Mouse (Mus musculus): Measurements from ENCODE around the gene Ttc4.

Ttc4 gene

DNA sequence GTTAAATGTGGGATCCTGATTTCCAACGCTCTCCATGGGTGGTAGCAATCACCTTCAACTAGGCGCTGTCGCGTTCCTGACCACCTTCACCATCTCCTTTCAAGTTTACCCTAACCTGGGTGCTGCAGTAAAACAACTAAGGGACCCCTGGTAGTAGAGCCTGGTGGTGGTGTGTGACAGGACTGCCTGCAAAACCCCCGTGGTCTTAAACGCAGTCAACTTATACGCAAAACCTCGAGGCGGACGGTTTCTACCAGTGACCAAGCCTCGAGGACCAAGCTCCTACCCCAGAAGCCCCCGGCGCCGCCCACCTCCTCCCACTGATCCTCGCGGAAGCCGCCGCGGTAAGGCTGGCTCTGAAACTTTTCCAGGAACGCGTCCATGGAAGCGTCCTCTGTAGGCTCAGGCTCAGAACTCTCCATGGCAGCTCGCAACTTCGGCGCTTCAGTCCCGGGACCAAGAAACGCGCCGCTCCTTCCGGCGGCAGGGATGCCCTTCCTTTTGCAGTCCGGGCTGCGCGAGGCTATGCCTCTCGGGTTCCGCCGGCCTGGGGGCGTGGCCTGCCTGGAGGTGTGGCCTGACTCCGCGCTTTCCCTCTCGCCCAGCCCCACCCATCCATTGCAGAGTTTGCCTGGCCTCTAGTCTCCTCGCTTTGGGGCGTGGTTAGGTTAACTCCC is at the start of gene Ttc4:
Gene Ttc4 (minus strand): TSS at position 503 of the 677 bp plus-strand sequence.
- peak; percentile 96 for DNase-seq (ENCODE audit: extremely low spot score, low spot score)

DNA sequence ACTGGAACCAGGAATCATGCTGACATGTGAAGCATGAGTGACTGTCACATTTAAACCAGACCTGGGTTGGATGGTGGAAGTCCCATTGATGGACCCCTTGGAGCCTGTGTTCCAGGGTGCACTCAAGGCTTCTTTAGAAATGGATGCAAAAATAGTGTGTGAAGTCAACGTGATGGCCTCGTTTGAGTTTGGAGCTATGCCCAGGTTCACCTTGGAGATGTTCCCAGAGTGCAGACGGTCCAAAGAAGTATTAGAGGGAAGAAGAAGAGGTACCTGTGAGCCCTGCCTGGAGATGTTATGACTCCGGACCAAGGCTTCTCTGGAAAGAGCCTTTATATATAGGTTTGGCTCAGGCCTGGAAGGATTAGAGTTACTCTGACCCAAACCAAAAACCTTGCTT is 41.9 kb upstream of the Ttc4 start:
- DNase-seq (ENCODE audit: extremely low spot score, low spot score): no peak

DNA sequence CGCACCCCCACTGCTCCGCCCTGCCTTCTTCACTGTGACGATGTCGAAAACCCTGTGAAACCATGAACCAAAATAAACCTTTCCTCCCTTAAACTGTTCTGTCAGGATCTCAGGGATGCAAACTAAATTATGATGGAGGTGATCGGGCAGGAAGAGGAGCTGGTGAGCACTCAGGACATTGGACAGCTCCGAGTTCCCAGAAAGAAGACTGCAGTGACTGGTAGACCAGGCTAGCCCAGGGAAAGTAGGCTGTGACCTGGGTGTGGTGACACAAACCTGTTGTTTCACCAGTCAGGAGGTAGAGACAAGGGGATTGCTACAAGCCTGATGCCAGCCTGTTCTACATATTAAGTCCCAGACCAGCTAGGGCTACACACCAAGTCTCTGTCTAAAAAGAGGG is 34.9 kb upstream of the Ttc4 start:
- DNase-seq (ENCODE audit: extremely low spot score, low spot score): no peak

- peak; percentile 86 for DNase-seq (ENCODE audit: extremely low spot score, low spot score)
Measured at GRCm38 (mm10) chr4:106708408-106708807, 29.7 kb upstream of the Ttc4 start.

- DNase-seq (ENCODE audit: extremely low spot score, low spot score): no peak
Measured at GRCm38 (mm10) chr4:106707957-106708356, 29.2 kb upstream of the Ttc4 start.

DNA sequence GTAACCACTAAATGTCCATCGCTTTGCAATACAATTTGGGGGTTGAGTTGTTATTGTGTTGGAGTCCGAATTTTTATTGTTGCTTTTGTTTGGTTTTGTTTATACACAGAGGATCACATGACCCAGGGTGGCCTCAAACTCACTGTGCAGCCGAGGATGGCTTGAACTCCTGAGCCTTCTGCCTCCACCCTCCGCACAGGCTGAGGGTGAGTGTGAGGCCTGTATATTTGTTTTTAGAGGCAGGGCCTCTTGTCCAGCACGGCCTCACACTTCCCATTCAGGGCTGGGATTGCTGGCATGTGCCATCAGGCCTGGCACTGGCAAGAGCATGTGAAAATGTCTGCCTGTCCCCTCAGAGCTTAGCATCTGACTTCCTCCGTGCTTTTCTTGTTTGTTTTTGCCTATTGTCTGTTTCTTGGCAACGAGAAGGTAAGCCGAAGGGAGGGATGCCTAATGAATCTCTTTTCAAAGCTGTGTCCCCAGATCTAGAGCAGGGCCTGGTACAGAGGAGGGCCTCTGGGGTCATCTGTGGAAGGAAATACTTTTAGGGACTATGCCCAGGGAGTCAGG is 26.4 kb upstream of the Ttc4 start:
- DNase-seq (ENCODE audit: extremely low spot score, low spot score): no peak

- no peak for DNase-seq (ENCODE audit: extremely low spot score, low spot score)
Measured at GRCm38 (mm10) chr4:106704416-106704815, 25.7 kb upstream of the Ttc4 start.

DNA sequence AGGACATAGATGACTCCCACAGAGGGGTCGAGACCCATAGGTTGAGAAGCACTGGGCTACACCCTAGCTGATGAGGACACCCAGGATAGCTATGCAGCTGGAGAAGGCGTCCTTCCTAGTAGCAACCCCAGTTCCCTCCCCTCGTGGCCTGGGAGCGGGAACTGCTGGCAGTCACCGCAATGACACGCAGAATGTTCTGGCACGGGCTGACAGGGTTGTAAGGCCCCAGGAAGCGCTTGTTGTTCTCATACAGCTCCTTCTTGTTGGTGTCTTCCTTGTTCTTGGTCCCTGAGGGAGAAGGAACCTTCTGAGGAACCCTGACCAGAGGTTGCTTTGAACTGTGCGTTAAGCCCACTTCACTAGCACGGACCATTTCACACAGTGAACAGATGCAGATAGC is 25.2 kb upstream of the Ttc4 start:
- no peak for DNase-seq (ENCODE audit: extremely low spot score, low spot score)

- no peak for DNase-seq (ENCODE audit: extremely low spot score, low spot score)
Measured at GRCm38 (mm10) chr4:106700798-106701197, 22.1 kb upstream of the Ttc4 start.

- DNase-seq (ENCODE audit: extremely low spot score, low spot score): peak; percentile 60
Measured at GRCm38 (mm10) chr4:106699989-106700388, 21.2 kb upstream of the Ttc4 start.

DNA sequence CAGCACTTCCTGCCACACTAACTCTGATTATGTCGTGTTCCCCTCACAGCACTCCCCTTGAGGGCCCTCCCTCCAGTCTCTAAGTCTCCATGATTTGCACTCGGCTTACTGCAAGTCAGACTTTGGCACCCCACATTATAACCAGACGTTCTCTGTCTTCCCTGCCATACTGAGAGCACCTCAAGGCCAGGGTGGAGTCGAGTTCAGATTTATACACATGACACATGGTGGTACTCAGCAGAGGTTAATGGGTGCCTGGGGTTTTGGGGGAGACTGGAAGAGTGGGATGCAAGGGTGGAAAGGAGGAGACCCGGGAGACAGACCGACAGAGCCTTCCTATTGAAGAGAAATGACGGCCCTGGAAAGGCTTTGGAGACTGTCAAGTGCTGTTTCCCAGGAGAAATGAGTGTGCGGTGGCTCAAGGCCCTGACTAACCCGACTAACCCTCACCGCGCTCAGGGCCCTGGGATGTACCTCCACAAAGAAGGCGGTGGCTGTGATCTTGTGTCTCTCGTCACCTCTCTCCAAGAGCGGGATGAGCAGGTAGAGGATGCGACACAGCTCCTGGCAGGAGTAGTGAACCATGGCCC is 15.2 kb upstream of the Ttc4 start:
- DNase-seq (ENCODE audit: extremely low spot score, low spot score): no peak

- DNase-seq (ENCODE audit: extremely low spot score, low spot score): no peak
Measured at GRCm38 (mm10) chr4:106688636-106689296, 10.0 kb upstream of the Ttc4 start.

- DNase-seq (ENCODE audit: extremely low spot score, low spot score): no peak
Measured at GRCm38 (mm10) chr4:106680955-106681354, 2.2 kb upstream of the Ttc4 start.

DNA sequence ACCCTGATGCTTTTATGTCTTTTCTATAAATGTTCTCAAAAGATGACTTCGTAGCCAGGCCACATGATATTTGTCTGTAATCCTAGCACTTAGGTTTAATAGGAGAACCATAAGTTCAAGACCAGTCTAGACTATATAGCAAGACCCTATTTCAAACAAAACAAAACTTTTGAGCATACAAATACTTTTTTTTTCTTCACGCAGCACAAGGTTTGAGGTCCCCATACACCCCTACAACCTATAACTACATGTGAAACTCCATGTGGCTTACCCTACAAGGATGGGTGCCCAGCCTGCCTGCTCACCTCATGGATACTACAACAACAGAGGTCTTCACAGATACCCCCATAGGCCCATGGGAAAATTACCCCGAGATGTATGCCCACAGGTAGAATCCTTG is 408 bp upstream of the Ttc4 start:
- DNase-seq (ENCODE audit: extremely low spot score, low spot score): no peak

DNA sequence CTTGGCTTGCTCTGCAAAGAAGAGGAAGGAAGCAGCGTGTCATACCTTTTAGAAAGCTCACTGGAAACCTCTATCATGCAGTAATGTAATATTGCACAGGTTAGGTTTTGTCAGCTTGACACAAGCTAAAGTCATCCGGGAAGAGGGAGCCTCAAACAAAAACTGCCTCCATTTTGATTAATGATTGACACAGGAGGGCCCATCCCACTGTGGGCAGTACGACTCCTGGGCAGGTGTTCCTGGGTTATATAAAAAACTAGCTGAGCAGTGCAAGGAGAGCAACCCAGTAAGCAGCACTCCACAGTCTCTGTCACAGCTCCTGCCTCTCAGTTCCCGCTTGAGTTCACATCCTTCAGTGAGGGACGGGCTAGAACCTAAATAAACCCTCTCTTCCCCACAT is 2.0 kb downstream of the Ttc4 start:
- DNase-seq (ENCODE audit: extremely low spot score, low spot score): no peak

- DNase-seq (ENCODE audit: extremely low spot score, low spot score): no peak
Measured at GRCm38 (mm10) chr4:106666546-106666945, 12.2 kb downstream of the Ttc4 start.

- no peak for DNase-seq (ENCODE audit: extremely low spot score, low spot score)
Measured at GRCm38 (mm10) chr4:106665673-106666072, 13.1 kb downstream of the Ttc4 start.

GRCm38 (mm10) chr4:106665269-106665668 is 13.5 kb downstream of the Ttc4 start:
- no peak for DNase-seq (ENCODE audit: extremely low spot score, low spot score)

DNA sequence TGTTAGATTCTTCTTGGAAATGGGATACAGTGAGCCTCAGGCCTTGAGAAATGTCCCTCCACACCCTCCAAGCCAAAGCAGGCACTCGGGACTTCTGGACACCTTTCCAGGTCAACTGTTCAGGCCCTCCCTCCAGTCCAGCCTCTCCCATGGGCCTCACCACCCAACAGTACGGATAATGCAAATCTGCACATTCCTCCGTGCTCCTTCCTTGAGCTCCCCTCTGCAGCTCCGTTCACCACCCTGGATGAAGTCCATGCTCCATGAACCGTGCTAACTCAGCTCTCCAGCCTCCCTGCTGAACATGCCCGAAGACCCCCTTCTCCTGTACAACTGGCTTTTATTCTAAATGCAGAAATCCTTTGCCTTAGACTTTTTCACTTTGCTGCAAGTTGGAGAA is 14.0 kb downstream of the Ttc4 start:
- no peak for DNase-seq (ENCODE audit: extremely low spot score, low spot score)

- DNase-seq (ENCODE audit: extremely low spot score, low spot score): no peak
Measured at GRCm38 (mm10) chr4:106663956-106664470, 14.7 kb downstream of the Ttc4 start.

- DNase-seq (ENCODE audit: extremely low spot score, low spot score): no peak
Measured at GRCm38 (mm10) chr4:106655681-106656080, 23.1 kb downstream of the Ttc4 start.

DNA sequence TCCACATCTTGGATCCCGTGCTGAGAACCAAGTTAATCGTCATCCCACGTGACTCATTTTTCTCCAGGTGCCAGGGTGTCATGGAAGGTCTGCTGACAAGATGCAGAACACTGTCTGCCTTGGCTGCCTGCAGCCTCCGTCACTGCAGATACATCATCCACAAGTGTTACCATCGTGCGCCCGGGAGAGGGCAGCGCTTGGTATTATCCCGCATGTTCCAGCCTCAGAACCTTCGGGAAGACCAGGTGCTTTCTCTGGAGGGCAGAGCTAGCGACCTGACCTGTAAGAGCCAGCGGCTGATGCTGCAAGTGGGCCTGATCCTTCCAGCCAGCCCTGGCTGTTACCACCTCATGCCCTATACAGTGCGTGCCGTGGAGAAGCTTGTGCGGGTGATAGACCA is 25.7 kb downstream of the Ttc4 start:
- no peak for DNase-seq (ENCODE audit: extremely low spot score, low spot score)
